Mouse (Mus musculus) lung, adult 2 months (tissue): ENCODE results near the gene Rdh5. TPM values are rescaled to one million over a fixed set of nuclear protein-coding genes. Genes with fewer than 3 reads are reported as not detected.

Experiments used
- DNase-seq: peaks from one replicate; pipeline ENCODE4 v3.0.0; 2022
- H3K4me1 ChIP-seq: fragments of 200-500 bp; 2 replicates; pipeline ENCODE4 v1.6.1; 2011; ENCODE audit warnings: low read length; ENCODE audit not compliant: control insufficient read depth, insufficient read depth
- H3K4me3 ChIP-seq: fragments of 200-500 bp; replicated peaks from 2 replicates; pipeline ENCODE3; 2011; ENCODE audit warnings: low read depth, mild to moderate bottlenecking, control low read depth, low read length; ENCODE audit errors: extremely low read depth
- CTCF ChIP-seq: fragments of 200-500 bp; IDR thresholded peaks from 2 replicates; pipeline ENCODE4 v1.5.1; 2011; ENCODE audit warnings: mild to moderate bottlenecking, low read length, control low read depth; ENCODE audit not compliant: insufficient read depth
- POLR2A ChIP-seq: fragments of 200-500 bp; IDR thresholded peaks from 2 replicates; pipeline ENCODE4 v1.6.1; 2011; ENCODE audit warnings: low read depth, mild to moderate bottlenecking, control low read depth, low read length, borderline replicate concordance; ENCODE audit errors: extremely low read depth
- WGBS: fragments of 180-500 bp; shearing (Covaris S2); methylation state at CpG from one replicate; pipeline ENCODE4 v1.1.7; 2018; 5-methylcytosine and 5-hydroxymethylcytosine counted together
- polyA plus RNA-seq: library from polyadenylated mRNA; depleted of rRNA; stranded (reverse); fragments of >200 nt; gene quantifications from 2 replicates; pipeline ENCODE4 v1.2.3, GENCODE M21; 2012

The Rdh5 gene
- polyA plus RNA-seq, 1 experiment = 20.1 TPM

GRCm38 (mm10) chr10:128897501-128897900 is 25.2 kb downstream of the Rdh5 start:
- TF ChIP-seq POLR2A (no peak), CTCF (no peak)
- 6% methylated on average over 1 of the region's 1 CpGs for WGBS
- DNase-seq = no peak
- H3K4me3 ChIP-seq = no peak overlapping the region
- no peaks in the 10 kb centered on the region; the same call in 1 of the 2 replicates for H3K4me1 ChIP-seq

GRCm38 (mm10) chr10:128896807-128897206 is 25.9 kb downstream of the Rdh5 start:
- no peak for TF ChIP-seq CTCF
- no peak for TF ChIP-seq POLR2A
- no peaks in the 10 kb centered on the region; the same call in 1 of the 2 replicates for H3K4me1 ChIP-seq
- H3K4me3 ChIP-seq = no peak overlapping the region
- DNase-seq = no peak
- 40% methylated on average over 1 of the region's 1 CpGs for WGBS

GRCm38 (mm10) chr10:128895952-128896693 is 26.6 kb downstream of the Rdh5 start:
- H3K4me1 ChIP-seq = no peaks in the 10 kb centered on the region; the same call in 1 of the 2 replicates
- WGBS = 10% methylated on average over 17 of the region's 17 CpGs
- DNase-seq = no peak
- TF ChIP-seq CTCF (no peak), POLR2A (no peak)
- no peak overlapping the region for H3K4me3 ChIP-seq

GRCm38 (mm10) chr10:128895437-128895836 is 27.3 kb downstream of the Rdh5 start:
- DNase-seq = peak; percentile 58
- Histone ChIP-seq H3K4me3 (no peak overlapping the region), H3K4me1 (peaks cover 4% of the 10 kb centered on the region)
- WGBS = under 1% methylated on average over 9 of the region's 9 CpGs
- peak; percentile 10; the same call in 1 of the 2 replicates for TF ChIP-seq CTCF
- no peak for TF ChIP-seq POLR2A

- 7% methylated on average over 9 of the region's 9 CpGs for WGBS
- H3K4me1 ChIP-seq = peaks cover 6% of the 10 kb centered on the region; the same call in 1 of the 2 replicates
- TF ChIP-seq CTCF = no peak
- no peak for TF ChIP-seq POLR2A
- DNase-seq = no peak
- peak overlapping the region; percentile 48 for H3K4me3 ChIP-seq
These were observed 30.4 kb downstream of the Rdh5 start for GRCm38 (mm10) chr10:128892246-128892645.

- TF ChIP-seq POLR2A (no peak), CTCF (no peak)
- WGBS = under 1% methylated on average over 55 of the region's 89 CpGs
- H3K4me3 ChIP-seq = peak within 1 kb of the TSS; percentile 50
- DNase-seq = peak; percentile 36
- H3K4me1 ChIP-seq = peaks cover 6% of the 10 kb centered on the region; the same call in 1 of the 2 replicates
These were observed 31.2 kb downstream of the Rdh5 start, which contains the start of gene Gdf11 for GRCm38 (mm10) chr10:128891296-128892094. Gene Gdf11 (minus strand): TSS chr10:128891718.

GRCm38 (mm10) chr10:128890383-128891295 is 32.0 kb downstream of the Rdh5 start:
- peak overlapping the region; percentile 50 for H3K4me3 ChIP-seq
- 4% methylated on average over 40 of the region's 40 CpGs for WGBS
- DNase-seq = no peak
- peaks cover 6% of the 10 kb centered on the region; the same call in 1 of the 2 replicates for H3K4me1 ChIP-seq
- TF ChIP-seq POLR2A (no peak), CTCF (no peak)

- no peak for DNase-seq
- no peak overlapping the region for H3K4me3 ChIP-seq
These were observed 32.8 kb downstream of the Rdh5 start for GRCm38 (mm10) chr10:128889846-128890245.

GRCm38 (mm10) chr10:128888941-128889827 is 33.5 kb downstream of the Rdh5 start:
- H3K4me3 ChIP-seq = no peak overlapping the region
- H3K4me1 ChIP-seq = peaks cover 6% of the 10 kb centered on the region; the same call in 1 of the 2 replicates
- 19% methylated on average over 7 of the region's 7 CpGs for WGBS
- TF ChIP-seq CTCF (no peak), POLR2A (no peak)
- no peak for DNase-seq

More at GRCm38 (mm10) chr10:128889846-128890245, 32.8 kb downstream of the Rdh5 start:
- peaks cover 6% of the 10 kb centered on the region; the same call in 1 of the 2 replicates for H3K4me1 ChIP-seq
- WGBS = 54% methylated on average over 2 of the region's 2 CpGs
- TF ChIP-seq POLR2A = no peak
- TF ChIP-seq CTCF = no peak
